Mouse (Mus musculus) midbrain, postnatal 0 days (tissue): ENCODE measurements around the gene Gm14548. TPM values are rescaled to one million over a fixed set of nuclear protein-coding genes. Genes with fewer than 3 reads are reported as not detected.
"Not testable (repeated sequence)": the region's sequence is repeated elsewhere in the genome, so short reads cannot be mapped to it uniquely, and the experiment has no call there.

Experiments used
- ATAC-seq: fragments of 200-750 bp; cut with Nextera tagmentation; 2 replicates; pipeline ENCODE4 v1.8.0; 2017; ENCODE audit warnings: moderate number of reproducible peaks, mild to moderate bottlenecking, moderate TSS enrichment, moderate library complexity; ENCODE audit not compliant: low FRiP score
- DNase-seq: peaks from one replicate; pipeline ENCODE4 v3.0.0-alpha.2; 2015; ENCODE audit warnings: low spot score
- H3K27ac ChIP-seq: fragments of 300-500 bp; sonication (generic); 2 replicates; pipeline ENCODE4 v1.5.1; 2014; ENCODE audit warnings: low read depth, mild to moderate bottlenecking, low read length, mixed read lengths
- H3K27me3 ChIP-seq: fragments of 300-500 bp; sonication (generic); 2 replicates; pipeline ENCODE4 v1.6.1; 2014; ENCODE audit warnings: low read length, control low read depth, mixed read lengths; ENCODE audit not compliant: insufficient read depth
- H3K36me3 ChIP-seq: fragments of 300-500 bp; sonication (generic); 2 replicates; pipeline ENCODE4 v1.6.1; 2014; ENCODE audit warnings: low read length, control low read depth, mixed read lengths; ENCODE audit not compliant: insufficient read depth
- H3K4me1 ChIP-seq: fragments of 300-500 bp; sonication (generic); 2 replicates; pipeline ENCODE4 v1.6.1; 2014; ENCODE audit warnings: mild to moderate bottlenecking, control low read depth, antibody characterized with exemption, low read length, mixed read lengths; ENCODE audit not compliant: insufficient read depth
- H3K4me2 ChIP-seq: fragments of 300-500 bp; sonication (generic); 2 replicates; pipeline ENCODE4 v1.6.1; 2014; ENCODE audit warnings: low read depth, mild to moderate bottlenecking, low read length, mixed read lengths; ENCODE audit not compliant: poor library complexity, severe bottlenecking
- H3K4me3 ChIP-seq: fragments of 300-500 bp; sonication (generic); 2 replicates; pipeline ENCODE4 v1.5.1; 2014; ENCODE audit warnings: low read depth, mild to moderate bottlenecking, low read length, moderate library complexity
- H3K9ac ChIP-seq: fragments of 300-500 bp; sonication (generic); replicated peaks from 2 replicates; pipeline ENCODE4 v1.6.1; 2014; ENCODE audit warnings: mild to moderate bottlenecking, low read length, moderate library complexity, mixed read lengths; ENCODE audit not compliant: poor library complexity, severe bottlenecking
- H3K9me3 ChIP-seq: fragments of 300-500 bp; sonication (generic); 2 replicates; pipeline ENCODE4 v1.6.1; 2016; ENCODE audit warnings: low read length, control low read depth
- CTCF ChIP-seq: IDR thresholded peaks from 2 replicates; pipeline ENCODE4 v1.5.1; 2016; ENCODE audit warnings: antibody characterized with exemption, mild to moderate bottlenecking
- WGBS: fragments of 180-500 bp; shearing (Covaris S2); extraction: QIAGEN DNeasy Blood & Tissue Kit; methylation state at CpG from one replicate; pipeline ENCODE4 v1.1.7; 2014; 5-methylcytosine and 5-hydroxymethylcytosine counted together
- polyA plus RNA-seq: library from polyadenylated mRNA; unstranded; fragments of >200 nt; fragmentation: Nextera tagmentation; extraction: Ambion mirVana; gene quantifications from 2 replicates; pipeline ENCODE4 v1.2.1, GENCODE M21; 2015
- total RNA-seq: library from RNA; depleted of rRNA; stranded (reverse); fragments of >200 nt; gene quantifications from 2 replicates; pipeline ENCODE4 v1.2.3, GENCODE M21; 2014; rRNA removed

Gm14548 gene
- total and polyA plus RNA-seq, 2 experiments from 2014 or later, result not detected

GRCm38 (mm10) chr7:3903704-3904103 lies 5.8 kb upstream of the Gm14548 start:
- Histone ChIP-seq H3K27me3 (no peaks in the 10 kb centered on the region), H3K9me3 (no peaks in the 10 kb centered on the region), H3K4me1 (no peaks in the 10 kb centered on the region), H3K27ac (no peak overlapping the region), H3K4me2 (no peak overlapping the region), H3K9ac (no peak overlapping the region), H3K36me3 (no peaks in the 10 kb centered on the region), H3K4me3 (no peak overlapping the region)
- TF ChIP-seq CTCF, result peak; percentile 22; the same call in 1 of the 2 replicates
- ATAC-seq (no peak), DNase-seq (no peak)
- WGBS, result 14% methylated on average over 1 of the region's 1 CpGs

- H3K4me3 ChIP-seq, H3K9ac ChIP-seq, H3K27me3 ChIP-seq, H3K4me2 ChIP-seq, H3K27ac ChIP-seq, H3K4me1 ChIP-seq, DNase-seq, H3K9me3 ChIP-seq, ATAC-seq, H3K36me3 ChIP-seq: not testable (repeated sequence)
- WGBS, result no CpG with 5 or more reads among the region's 1 CpGs
Observed at GRCm38 (mm10) chr7:3875032-3875431, 22.9 kb downstream of the Gm14548 start.

- not testable (repeated sequence) for H3K9me3 ChIP-seq, H3K4me2 ChIP-seq, H3K9ac ChIP-seq, H3K4me3 ChIP-seq, H3K27ac ChIP-seq, H3K36me3 ChIP-seq, H3K27me3 ChIP-seq, ATAC-seq, H3K4me1 ChIP-seq, DNase-seq
- no CpG with 5 or more reads among the region's 2 CpGs for WGBS
Observed at GRCm38 (mm10) chr7:3844951-3845350, 53.0 kb downstream of the Gm14548 start, which contains the start of gene Pira2. Pira2 (minus strand) TSS chr7:3845051.

GRCm38 (mm10) chr7:3837854-3838253 lies 60.1 kb downstream of the Gm14548 start:
- H3K27me3 ChIP-seq, ATAC-seq, H3K9me3 ChIP-seq: not testable (repeated sequence)

More at GRCm38 (mm10) chr7:3837854-3838253, 60.1 kb downstream of the Gm14548 start:
- WGBS, result no CpG with 5 or more reads among the region's 1 CpGs
- DNase-seq, H3K36me3 ChIP-seq, H3K9ac ChIP-seq, H3K4me3 ChIP-seq, H3K4me2 ChIP-seq, H3K4me1 ChIP-seq, H3K27ac ChIP-seq: not testable (repeated sequence)

Other genes with a start within 250 kb of the Gm14548 start
- 5.2 and 7.2 TPM in 2 replicates for gene Leng1, start 232.3 kb downstream of the Gm14548 start, total RNA-seq
- 11.2 and 12.1 TPM in 2 replicates for gene Leng1, start 232.3 kb downstream of the Gm14548 start, polyA plus RNA-seq
- gene Tmc4, start 220.6 kb downstream of the Gm14548 start, total RNA-seq, result 4.0 and 8.2 TPM in 2 replicates
- 3.7 and 4.2 TPM in 2 replicates for gene Tmc4, start 220.6 kb downstream of the Gm14548 start, polyA plus RNA-seq
- 329 and 396 TPM in 2 replicates for gene Tsen34, start 205.3 kb downstream of the Gm14548 start, total RNA-seq
- gene Tsen34, start 205.3 kb downstream of the Gm14548 start, polyA plus RNA-seq, result 260 and 263 TPM in 2 replicates
- gene Mboat7, start 204.6 kb downstream of the Gm14548 start, total RNA-seq, result 219 and 252 TPM in 2 replicates
- 134 and 141 TPM in 2 replicates for gene Mboat7, start 204.6 kb downstream of the Gm14548 start, polyA plus RNA-seq
- gene Rps9, start 194.1 kb downstream of the Gm14548 start, total RNA-seq, result 733 and 742 TPM in 2 replicates
- gene Rps9, start 194.1 kb downstream of the Gm14548 start, polyA plus RNA-seq, result 638 and 663 TPM in 2 replicates
- gene Pirb, start 177.7 kb downstream of the Gm14548 start, total RNA-seq, result 0.28 and 0.93 TPM in 2 replicates
- gene Pirb, start 177.7 kb downstream of the Gm14548 start, polyA plus RNA-seq, result 0.38 and 0.49 TPM in 2 replicates
- not detected in 2 replicates for gene Gm15448, start 72.4 kb downstream of the Gm14548 start, total RNA-seq
- gene Gm15448, start 72.4 kb downstream of the Gm14548 start, polyA plus RNA-seq, result not detected in 2 replicates
- gene Pira2, start 53.1 kb downstream of the Gm14548 start, total RNA-seq, result not detected in 2 replicates
- gene Pira2, start 53.1 kb downstream of the Gm14548 start, polyA plus RNA-seq, result not detected in 2 replicates
- gene Lilra6, start 17.4 kb upstream of the Gm14548 start, total RNA-seq, result 0.61 TPM in 1 of 2 replicates, not detected in the other
- not detected in 2 replicates for gene Lilra6, start 17.4 kb upstream of the Gm14548 start, polyA plus RNA-seq
- gene Lair1, start 165.1 kb upstream of the Gm14548 start, total RNA-seq, result 3.4 and 6.5 TPM in 2 replicates
- gene Lair1, start 165.1 kb upstream of the Gm14548 start, polyA plus RNA-seq, result 2.4 and 4.2 TPM in 2 replicates
- 433 and 742 TPM in 2 replicates for gene Ttyh1, start 221.3 kb upstream of the Gm14548 start, total RNA-seq
- 186 and 226 TPM in 2 replicates for gene Ttyh1, start 221.3 kb upstream of the Gm14548 start, polyA plus RNA-seq
- gene Leng8, start 238.9 kb upstream of the Gm14548 start, total RNA-seq, result 176 and 253 TPM in 2 replicates
- 52.7 and 64.1 TPM in 2 replicates for gene Leng8, start 238.9 kb upstream of the Gm14548 start, polyA plus RNA-seq